Mouse (Mus musculus) T-helper 1 cell (primary cell): ENCODE data around the gene Myo1e.

Experiments used
- in situ Hi-C: fragments of 300-600 bp; cut with MboI, MseI; formaldehyde crosslinking; loops from one replicate; pipeline ENCODE4 v1.15.1; 2025; ENCODE audit warnings: high pct_unique_total_duplicates

The Myo1e gene

GRCm38 (mm10) chr9:70409743-70410142 lies 202.6 kb downstream of the Myo1e start:
- in situ Hi-C loops, result no loop called here

GRCm38 (mm10) chr9:70410668-70411067 lies 203.5 kb downstream of the Myo1e start:
- in situ Hi-C loops, result no loop called here

GRCm38 (mm10) chr9:70413038-70413437 lies 205.9 kb downstream of the Myo1e start:
- in situ Hi-C loops, result no loop called here

- in situ Hi-C loops, result no loop called here
These were observed 209.3 kb downstream of the Myo1e start for GRCm38 (mm10) chr9:70416412-70416811.

- in situ Hi-C loops, result no loop called here
These were observed 214.3 kb downstream of the Myo1e start, which contains the start of gene Ccnb2 for GRCm38 (mm10) chr9:70421257-70422056. TSS of gene Ccnb2 (minus strand) at chr9:70421547.

GRCm38 (mm10) chr9:70422661-70423060 lies 215.5 kb downstream of the Myo1e start:
- in situ Hi-C loops, result no loop called here

- in situ Hi-C loops, result no loop called here
These were observed 232.8 kb downstream of the Myo1e start for GRCm38 (mm10) chr9:70439959-70440358.

GRCm38 (mm10) chr9:70449072-70449471 lies 241.9 kb downstream of the Myo1e start:
- in situ Hi-C loops, result no loop called here
